25 mouse cellular contexts compared by ENCODE assay signal in genomic region chr13:48164586-48164985, GRCm38 (mm10).
"Had no signal": no experiment of that assay in that cellular context is flagged by ENCODE, and none has a peak within 500 bp of the region (broad histone marks: within the 10 kb centered on the region; RNA-seq: fewer than 3 reads in every experiment).

No protein-coding gene starts in this region.

- ATAC-seq: hindbrain, postnatal 0 days; intestine, embryonic 16.5 days; liver, embryonic 12.5 days had no signal

- H3K36me3 ChIP-seq: heart, embryonic 10.5 days; heart, embryonic 12.5 days; hindbrain, embryonic 10.5 days; hindbrain, embryonic 13.5 days; hindbrain, embryonic 15.5 days; limb, embryonic 13.5 days; limb, embryonic 15.5 days; liver, embryonic 12.5 days had no signal

- H3K27me3 ChIP-seq: heart, embryonic 12.5 days; hindbrain, embryonic 13.5 days; hindbrain, embryonic 15.5 days; limb, embryonic 15.5 days; liver, embryonic 12.5 days had no signal

- H3K4me2 ChIP-seq: heart, embryonic 12.5 days; hindbrain, embryonic 13.5 days; hindbrain, embryonic 15.5 days; limb, embryonic 13.5 days; limb, embryonic 15.5 days; liver, embryonic 12.5 days had no signal

- H3K4me3 ChIP-seq: gastrocnemius, adult 2 months; heart, embryonic 10.5 days; heart, embryonic 12.5 days; hindbrain, embryonic 10.5 days; hindbrain, embryonic 13.5 days; hindbrain, embryonic 15.5 days; layer of hippocampus, adult 2 months; limb, embryonic 13.5 days; limb, embryonic 15.5 days; liver, embryonic 12.5 days had no signal

- H3K9me3 ChIP-seq: heart, embryonic 10.5 days; heart, embryonic 12.5 days; hindbrain, embryonic 10.5 days; hindbrain, embryonic 13.5 days; hindbrain, embryonic 15.5 days; limb, embryonic 13.5 days; limb, embryonic 15.5 days; liver, embryonic 12.5 days had no signal

- H3K9ac ChIP-seq: heart, embryonic 12.5 days; hindbrain, embryonic 13.5 days; hindbrain, embryonic 15.5 days; limb, embryonic 13.5 days; limb, embryonic 15.5 days; liver, embryonic 12.5 days; liver, embryonic 14.5 days had no signal

- H3K27ac ChIP-seq: gastrocnemius, adult 2 months; heart, embryonic 10.5 days; hindbrain, embryonic 10.5 days; hindbrain, embryonic 13.5 days; hindbrain, embryonic 15.5 days; hindbrain, postnatal 0 days; layer of hippocampus, adult 2 months; limb, embryonic 13.5 days; limb, embryonic 15.5 days; liver, embryonic 12.5 days; liver, embryonic 14.5 days had no signal

- DNase-seq: gastrocnemius, adult 2 months; gastrocnemius, postnatal 10 days; gastrocnemius, postnatal 25 days; heart, adult 18-20 months; heart, postnatal 10 days; heart, postnatal 4 days; kidney, adult 11 months; kidney, adult 2 months; kidney, adult 9 months; kidney, postnatal 10 days; kidney, postnatal 25 days; kidney, postnatal 4 days; left cerebral cortex, postnatal 4 days had no signal

- H3K4me1 ChIP-seq: limb, embryonic 13.5 days; limb, embryonic 15.5 days; liver, embryonic 12.5 days had no signal
